Mouse (Mus musculus) heart, adult 11 months (tissue): ENCODE data around the gene Slc6a6.

ENCODE experiments used
- DNase-seq: peaks from one replicate; pipeline ENCODE4 v3.0.0; 2022

Slc6a6 gene

DNA sequence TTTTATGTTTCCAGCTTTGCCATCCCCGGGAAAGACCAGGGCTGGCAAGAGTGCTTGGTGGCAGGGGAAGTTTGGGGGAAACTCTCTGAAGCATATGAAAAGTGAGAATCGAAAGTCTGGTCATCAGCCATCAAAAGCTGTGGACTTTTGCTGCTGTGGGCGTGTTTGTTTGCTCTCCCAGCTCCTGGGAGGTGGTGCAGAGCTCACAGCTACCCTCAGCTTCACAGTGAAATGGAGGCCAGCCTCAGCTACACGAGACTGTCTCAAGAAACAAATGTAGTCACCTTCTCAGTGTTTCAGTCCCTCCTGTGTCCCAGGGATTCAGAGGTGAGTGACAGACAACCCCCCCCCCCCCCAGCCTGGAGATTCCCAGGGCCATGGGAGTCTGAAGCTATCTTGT lies 21.8 kb downstream of the Slc6a6 start:
- no peak for DNase-seq

DNA sequence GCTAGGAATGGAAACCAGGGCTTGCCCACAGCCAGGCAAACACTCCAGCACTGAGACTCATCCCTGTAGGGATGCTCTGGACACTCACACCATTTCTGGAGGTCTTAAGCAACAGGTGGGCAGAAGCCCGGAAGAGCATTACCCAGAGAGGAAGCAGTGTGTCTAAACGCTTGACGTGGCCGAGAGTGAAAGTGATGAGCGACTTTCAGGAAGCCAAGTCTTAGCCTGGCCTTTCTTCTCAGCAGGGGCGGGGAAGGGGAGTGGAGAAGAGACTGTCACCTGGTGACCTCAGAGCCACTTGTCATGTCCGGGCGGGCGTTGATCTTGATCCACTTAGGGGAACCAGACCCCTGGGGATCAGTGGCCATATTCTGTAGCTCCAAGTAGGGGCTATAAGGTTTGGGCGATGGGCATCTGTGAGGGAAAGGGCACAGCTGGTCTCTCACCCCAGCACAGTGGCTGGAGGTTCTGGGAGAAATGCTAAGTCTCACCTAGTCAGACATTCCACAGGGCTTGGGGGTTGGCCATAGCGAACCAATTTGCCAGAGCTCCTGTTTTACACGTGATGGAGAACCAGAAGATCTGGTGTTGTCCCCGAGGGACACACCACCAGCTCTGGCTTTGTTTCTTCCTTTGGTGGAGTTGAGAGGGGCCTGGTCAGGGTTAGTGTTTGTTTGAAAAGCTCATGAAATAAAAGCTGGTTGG lies 22.4 kb downstream of the Slc6a6 start:
- DNase-seq, result no peak

DNA sequence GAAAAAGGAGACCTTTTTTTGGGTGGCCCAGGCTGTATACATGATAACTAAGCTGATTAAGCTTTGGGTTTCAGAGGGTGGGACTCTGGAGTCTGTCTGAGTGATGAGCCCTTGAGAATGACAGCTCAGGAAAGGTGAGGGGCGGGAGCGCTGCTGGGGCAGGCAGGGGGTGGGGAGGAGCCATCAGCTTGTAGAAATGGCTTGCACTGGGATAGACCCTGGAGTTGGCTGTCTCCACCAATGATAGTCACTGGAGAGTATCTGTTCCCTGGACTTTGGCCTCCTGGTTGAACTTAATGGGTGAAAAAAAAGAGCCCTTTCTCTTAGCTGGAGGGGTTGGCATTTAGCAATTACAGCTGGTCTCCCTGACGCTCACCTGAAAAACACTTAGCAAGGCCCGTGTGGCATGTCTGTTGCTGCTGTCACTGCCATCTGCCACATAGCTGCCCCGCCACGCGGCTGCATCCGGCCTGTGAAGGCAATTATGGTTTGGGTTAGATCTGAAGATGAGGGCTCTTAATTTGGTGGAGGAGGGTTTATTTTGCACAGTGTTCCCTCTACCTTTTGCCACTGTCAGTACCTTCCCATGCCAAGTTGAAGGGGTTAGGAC lies 23.5 kb downstream of the Slc6a6 start:
- no peak for DNase-seq

DNA sequence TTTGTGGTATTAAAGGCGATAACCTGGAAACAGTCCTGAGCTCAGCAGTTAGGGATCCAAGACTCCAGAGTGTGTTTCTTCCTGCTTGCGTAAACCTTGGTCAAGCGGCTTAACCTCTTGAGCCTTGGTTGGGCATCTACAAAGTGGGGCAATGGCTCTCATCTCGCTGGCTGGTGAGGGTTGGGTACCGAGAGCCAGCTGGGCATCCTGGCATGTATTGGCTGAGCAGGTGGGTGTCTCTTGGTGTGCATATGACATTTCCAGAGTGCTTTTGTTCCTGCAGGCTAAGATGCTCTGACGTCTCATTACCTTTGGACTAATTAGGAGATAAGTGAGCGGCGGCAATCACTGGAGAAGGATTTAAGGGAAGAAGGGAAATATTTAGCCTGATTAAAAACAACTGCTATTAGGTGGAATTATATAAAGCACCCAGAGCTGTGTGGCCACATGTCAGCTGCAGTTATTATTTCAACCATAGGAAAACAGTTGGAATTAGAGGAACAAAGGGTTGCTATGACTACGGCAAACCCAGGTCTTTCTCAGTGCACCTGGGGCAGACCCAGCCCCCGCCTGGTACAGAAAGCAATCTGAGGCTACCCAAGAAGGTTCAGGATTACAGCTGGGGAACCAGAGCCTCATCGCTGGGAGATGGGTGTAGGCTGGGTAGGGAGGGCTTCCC lies 24.2 kb downstream of the Slc6a6 start:
- DNase-seq, result no peak

DNA sequence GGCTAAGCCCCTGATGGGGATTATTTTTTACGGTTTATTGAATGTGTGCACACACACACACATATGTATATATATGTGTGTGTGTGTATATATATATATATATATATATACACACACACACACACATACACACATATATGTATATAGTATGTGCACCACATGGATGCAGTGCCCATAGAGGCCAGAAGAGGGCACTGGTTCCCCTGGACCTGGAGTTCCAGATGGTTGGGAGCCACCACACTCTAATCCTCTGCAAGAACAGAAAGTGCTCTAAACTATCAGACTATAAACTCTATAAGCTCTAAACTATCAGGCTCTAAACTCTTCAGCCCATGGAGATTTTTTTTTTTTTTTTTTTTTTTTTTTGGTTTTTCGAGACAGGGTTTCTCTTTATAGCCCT lies 25.1 kb downstream of the Slc6a6 start:
- DNase-seq, result no peak

DNA sequence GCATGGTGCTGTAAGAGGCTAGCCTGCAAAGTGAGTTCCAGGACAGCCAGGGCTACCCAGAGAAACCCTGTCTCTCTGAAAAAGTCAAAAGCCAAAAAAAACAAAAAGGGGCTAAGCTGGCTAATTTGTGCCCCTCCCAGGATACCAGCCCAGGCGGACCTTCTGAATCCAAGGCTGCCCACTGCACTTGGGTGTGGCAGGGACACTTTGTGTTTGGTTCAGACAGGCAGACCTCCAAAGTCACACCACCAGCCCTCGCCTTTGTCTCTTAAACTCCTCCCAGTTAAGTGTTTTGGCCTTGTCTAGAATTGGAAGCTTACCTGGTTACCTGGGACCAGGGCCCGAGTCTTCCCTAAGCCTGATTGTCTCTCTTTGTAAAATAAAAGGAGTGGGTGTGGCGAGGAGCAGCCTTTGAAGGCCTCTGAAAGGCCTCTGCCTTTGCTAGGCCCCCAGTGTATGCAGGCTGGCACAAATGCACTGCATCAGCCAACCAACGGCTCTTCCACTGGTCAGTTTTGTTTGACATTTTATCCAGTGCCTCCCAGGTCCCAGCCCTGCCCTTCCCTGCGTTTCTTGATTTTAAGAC lies 26.6 kb downstream of the Slc6a6 start:
- DNase-seq, result no peak

DNA sequence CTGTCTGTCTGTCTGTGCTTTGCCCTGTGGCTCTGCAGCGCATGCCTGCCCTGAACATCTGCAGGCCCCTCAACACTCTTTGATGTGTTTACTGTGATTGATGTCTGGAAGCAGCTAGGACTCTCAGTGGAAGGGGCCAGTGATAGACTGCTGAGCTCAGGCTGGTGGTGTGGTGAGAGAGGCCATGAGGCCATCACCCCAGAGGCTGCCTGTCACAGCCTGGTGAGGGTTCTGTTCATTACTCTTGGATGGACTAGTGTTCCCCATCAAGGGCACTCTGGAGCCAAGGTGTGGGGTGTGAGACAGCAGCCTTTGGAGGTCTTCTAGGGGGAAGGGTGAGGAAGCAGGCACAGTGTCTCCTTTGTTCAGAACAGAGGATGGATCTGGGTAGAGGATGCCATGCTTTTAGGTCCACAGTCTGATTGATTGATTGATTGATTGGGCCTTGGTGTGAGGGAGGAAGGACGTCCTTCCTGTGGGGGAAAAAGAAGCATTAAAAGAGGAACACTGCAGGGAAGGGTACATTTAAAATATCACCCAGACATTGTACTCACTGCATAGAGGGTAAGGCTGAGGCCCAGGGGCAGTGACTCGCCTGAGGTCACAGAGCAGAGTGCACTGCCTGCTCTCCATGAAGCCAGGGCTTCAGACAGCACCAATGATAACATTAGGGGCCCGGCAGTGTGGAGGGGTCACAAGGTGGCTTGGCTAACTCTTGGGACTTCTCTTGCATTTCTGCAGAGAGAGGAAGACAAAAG lies 28.4 kb downstream of the Slc6a6 start:
- no peak for DNase-seq

DNA sequence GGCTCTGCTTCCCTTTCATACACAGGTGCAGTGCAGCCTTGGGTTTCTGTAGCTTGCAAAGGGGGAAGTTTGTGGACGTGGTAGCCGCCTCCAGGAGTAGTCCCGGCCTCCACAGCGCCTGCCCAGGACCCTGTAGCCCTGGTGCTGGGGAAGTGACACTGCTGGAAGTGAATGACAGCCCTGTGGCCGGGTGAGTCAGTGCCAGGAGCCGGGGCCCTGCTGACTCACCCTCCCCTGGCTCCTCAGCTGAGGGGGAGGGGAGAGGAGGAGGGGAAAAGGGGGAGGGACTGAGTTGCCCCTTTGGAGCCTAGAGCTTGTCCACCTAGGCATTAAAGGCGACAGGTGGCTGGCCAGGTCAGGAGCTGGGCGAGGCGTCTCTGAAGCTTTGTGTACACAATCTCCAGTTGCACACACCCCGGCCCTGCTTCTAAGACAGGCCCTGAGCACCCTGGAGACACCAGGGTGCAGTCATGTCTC lies 29.0 kb downstream of the Slc6a6 start:
- peak; percentile 99 for DNase-seq

DNA sequence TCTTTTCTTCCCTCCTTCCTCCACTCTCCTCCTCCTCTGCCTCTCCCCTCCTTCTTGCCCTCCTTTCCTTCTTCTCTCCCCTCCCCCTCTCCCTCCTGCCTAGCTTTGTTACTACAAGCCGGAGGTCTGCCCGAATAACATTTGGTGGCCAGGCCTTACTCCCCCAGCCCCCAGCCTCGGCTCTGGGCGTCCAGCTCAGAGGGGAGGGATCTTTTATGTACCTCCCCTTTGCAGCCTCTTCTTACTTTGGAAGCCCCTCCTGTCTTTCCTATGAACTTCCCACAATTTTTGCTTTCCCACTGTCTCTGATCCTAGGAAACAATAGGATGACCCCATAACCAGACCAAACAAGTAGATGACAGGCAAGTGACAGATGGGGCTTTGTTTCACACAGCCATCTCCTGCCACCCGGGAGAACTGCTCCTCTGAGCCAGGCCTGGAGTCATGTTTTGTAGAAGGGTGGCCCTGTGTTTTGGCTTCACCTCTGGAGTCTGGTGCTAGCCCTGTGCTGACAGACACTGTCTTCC lies 29.6 kb downstream of the Slc6a6 start:
- DNase-seq, result no peak

DNA sequence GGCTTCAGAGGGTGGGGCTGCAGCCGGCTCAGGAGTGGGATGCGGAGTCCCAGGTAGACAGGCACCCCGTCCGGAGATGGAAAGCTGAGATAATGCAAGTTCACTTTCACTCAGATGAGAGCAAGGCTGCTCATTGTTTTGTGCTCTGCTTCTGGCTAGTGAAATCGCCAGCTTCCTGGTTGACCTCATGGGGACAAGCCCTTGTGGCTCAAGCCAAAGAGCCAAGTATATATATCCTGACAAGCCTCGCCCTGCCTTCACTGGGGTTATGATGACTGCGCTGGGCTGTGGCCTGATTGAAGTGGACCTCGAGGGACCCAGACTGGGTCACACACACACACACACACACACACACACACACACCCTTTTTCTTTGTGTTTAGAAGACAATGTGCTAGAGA lies 31.2 kb downstream of the Slc6a6 start:
- DNase-seq, result peak; percentile 99

DNA sequence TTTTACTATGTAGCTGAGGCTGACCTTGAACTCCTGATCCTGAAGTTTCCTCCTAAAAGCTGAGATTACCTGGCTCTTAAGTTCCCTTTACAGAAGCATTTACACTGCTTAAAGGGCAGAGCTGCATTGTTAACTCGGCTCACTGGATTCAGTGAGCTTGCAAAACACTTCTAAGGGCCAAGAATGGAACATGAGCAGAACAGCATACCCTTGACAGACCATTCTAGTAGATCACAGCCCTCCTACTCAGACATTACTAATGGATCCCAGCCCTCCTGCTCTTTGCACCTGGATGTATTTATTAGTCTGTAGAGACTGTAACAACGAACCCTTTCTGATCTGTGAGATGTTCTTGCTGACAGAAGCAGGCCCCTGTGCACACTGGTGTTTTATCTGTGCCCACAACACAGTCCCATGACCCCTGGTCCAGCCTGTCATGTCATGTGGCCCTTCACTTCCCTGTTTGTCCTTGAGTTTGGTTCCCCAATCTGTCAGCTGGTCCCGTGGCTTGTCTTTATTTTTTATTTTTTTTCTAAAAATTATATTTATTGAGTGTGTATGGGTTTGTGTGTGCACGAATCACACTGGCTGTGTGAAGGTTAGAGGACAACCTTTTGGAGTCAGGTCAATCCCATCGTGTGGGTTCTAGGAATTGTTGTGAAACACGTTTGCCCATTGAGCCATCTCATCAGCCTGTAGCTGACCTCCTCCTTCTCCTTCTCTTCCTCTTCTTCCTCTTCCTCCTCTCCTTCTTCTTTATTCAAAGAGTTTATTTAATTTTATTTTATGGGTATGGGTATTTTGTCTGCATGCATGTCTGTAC lies 32.3 kb downstream of the Slc6a6 start:
- DNase-seq, result peak; percentile 97

DNA sequence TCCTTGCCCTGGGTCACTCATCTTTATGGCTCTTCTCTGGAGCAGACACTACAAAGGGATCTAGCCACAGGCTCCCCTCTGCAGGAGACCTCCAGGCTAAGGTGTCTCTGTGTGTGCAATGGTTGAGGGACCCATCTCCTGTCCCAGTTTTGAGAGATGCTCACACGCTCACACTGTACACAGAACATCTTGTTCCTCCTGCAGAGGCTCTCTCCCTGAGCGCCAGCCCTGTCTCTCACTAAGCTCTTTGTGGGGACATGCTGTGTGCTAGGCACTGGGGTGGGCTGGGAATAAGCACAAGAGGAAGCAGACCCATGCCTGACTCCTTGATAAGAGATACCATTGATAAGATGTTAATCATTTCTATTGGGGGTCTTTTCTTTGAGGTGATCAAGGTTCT lies 34.2 kb downstream of the Slc6a6 start:
- no peak for DNase-seq

DNA sequence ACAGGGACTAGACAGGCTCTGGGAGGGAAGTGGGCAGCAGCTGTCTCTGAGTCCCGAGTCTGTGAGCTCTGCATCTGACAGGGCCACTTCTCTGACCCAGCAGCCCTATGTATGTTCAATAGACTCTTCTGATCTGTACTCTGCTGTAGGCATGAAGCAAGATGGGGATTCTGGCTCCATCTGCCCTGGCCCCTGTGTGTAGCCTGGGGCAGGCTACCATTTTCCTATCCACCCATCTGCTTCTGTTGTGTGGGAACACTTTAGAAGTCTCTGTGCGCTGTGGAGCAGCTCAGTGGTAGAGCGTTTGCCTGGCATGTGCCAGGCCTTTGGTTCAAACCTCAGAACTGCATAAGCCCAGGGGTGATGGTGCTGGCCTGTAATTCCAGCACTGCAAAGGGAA lies 34.8 kb downstream of the Slc6a6 start:
- DNase-seq, result no peak

DNA sequence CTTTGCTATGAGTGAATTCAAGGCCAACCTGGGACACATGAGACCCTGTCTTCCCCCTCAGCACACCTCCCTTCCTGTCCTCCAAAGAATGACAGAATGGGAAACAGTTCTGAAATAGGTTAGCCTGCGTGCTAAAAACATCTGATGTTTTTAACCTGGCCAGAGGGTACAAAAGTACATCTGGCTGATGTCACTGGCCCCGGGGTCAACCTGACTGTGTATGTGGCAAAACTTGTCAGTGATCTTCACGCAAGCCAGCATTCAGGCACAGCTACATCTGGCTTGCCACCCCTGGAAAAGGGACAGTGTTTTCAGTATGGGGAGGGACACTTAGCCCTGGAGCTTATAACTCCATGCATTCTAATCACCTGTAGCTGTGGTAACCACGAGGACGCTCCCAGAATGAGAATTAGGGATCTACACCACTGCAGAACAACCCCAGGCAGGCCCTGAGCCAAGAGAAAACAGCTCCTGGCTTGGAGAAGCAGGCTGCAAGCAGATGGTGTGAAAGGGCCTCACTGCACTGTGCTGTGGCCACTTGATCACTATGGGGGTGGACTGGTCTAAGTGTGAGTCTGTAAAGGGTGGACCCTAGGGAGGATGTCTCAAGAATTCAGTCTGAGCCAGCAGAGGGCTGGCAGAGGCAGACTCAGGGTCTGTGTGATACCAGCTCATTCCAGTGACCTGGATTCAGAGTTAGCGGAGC lies 35.3 kb downstream of the Slc6a6 start:
- DNase-seq, result peak; percentile 96

DNA sequence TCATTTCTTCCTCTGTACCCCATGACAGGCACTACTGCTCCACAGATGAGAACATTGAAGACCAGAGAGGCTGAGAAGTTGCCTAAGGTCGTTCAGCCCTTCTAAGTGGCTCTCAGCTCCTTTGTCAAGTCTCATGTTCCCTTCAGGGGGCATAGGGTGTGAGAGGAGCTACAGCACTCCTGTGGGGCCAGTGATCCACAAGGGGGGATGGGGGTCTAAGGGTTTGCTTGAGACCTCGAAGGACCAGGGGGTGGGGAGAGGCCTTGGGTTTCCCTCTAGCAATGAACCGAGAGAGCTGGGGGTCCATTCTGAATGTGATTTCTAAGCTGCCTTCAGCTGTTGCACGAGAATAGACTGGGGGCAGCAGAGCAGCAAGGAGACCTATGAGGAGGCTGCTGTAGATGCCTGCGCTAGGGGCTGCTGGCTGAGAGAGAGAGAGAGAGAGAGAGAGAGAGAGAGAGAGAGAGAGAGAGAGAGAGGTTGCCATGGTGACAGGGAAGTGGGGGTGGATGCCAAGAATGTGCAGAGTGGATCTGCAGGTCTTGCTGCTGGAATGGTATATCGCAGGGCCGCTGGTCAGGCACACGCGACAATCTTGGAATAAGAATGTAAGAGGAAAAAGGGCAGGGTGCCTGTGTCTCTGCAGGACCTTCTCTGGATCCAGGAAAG lies 36.1 kb downstream of the Slc6a6 start:
- no peak for DNase-seq

DNA sequence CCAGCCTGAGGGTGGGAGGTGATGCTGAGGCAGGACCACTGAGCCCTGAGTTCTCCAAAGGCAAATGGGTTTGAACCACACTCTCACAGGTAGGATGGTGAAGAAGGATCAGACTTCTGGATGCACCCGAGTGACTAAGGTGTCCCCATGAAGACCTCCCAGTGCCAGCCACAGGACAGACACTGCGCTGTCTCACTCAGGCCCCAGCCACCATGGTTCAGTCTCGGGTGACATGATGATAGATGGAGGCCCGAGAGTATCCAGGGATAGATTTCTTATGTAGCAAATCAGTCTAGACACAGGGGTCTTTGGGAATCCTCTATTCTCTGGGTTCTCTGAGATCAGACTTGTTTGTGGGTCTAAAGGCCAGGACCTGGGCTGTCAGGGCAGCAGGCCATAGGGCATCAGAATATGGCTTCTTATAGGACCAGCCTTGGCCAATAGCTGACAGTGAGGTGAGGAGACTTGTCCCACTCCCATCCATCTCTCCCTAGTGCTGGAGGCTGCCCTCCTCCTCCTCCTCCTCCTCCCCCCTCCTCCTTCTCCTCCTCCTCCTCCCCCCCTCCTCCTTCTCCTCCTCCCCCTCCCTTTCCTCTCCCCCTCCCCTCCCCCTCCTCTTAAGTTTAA lies 36.8 kb downstream of the Slc6a6 start:
- DNase-seq, result no peak

DNA sequence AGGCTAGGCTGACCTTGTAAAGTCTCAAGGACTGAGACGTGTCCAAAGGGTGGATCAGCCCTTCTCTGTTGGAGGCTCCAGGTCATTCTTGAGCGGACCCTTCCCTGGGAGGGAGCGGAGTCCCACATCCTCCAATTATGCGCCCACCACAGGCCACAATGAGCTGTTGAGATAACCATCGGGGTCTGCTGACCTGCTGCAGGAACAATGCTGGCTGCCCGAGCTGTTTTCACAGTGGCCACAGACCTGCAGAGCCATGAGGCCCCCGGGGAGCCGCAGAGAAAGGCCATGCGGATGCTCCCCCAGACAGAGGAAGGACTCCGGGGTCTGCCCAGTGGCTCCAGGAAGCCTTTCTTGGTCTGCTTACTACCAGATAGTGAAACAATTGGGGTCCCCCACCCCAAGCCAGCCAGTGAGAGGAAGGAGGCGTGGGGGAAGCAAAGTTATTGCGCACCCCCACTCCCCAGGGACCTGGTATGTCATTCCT lies 37.4 kb downstream of the Slc6a6 start:
- DNase-seq, result peak; percentile 99

DNA sequence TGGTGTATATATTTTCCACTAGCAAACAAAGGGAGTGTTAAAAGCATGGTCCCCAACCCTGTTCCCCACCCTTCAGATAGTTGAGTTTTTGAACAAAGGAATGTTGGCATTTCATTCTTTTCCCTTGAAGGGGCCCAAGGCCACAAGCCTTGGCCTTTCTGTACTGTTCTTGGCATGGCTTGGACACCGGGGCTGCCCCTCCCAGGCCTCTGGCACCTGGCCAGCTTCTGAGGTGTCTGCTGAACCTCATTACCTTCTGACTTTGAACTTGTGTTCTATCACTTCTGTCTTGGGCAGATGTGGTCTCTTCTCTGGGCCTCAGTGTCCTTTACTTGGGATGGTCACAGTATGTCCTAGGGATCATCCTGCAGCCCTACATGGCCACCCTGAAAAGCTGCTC lies 43.5 kb downstream of the Slc6a6 start:
- DNase-seq, result peak; percentile 95

DNA sequence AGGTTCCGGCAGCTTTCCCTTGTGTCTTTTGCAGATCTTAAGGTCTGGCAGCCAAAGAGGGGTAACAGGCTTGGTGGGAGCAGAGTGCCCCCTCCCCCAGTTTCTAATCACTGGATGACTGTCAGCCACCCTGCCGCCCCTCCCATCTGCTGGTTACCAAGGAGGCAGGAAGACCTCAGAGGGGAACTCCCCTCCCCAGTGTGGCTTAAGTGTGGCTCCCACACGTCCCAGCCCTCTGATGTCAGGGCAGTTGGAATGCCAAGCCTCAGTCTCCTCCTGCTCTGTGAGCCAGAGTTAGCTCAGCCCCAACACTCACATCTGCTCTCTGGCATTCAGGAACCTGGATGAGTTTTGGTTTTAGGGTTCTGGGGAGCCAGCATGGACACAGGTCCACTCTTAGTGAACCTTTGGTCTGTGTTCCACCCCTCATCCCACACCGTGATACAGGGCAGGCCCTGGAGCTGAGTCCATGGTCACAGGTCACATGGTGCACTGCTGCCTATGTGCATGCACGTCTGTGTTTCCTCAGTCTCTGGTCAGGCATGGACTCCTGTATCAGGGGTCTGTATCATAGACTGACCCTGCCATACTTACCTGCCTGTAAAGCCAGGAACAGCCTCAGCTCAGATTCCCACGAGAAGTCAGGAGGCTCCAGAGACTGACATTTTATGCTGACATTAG lies 45.2 kb downstream of the Slc6a6 start:
- DNase-seq, result peak; percentile 96
